Mouse (Mus musculus) intestine, postnatal 0 days (tissue): Measurements from ENCODE around the gene Abcb10. TPM values are rescaled to one million over a fixed set of nuclear protein-coding genes. Genes with fewer than 3 reads are reported as not detected.
A peak's percentile ranks its signal among the peaks of the same experiment; 100 is the strongest.
"Not testable (repeated sequence)": the region's sequence is repeated elsewhere in the genome, so short reads cannot be mapped to it uniquely, and the experiment has no call there.

Source experiments
- ATAC-seq: fragments of 200-750 bp; cut with Nextera tagmentation; 2 replicates; pipeline ENCODE4 v1.8.0; 2017; ENCODE audit warnings: mild to moderate bottlenecking, moderate TSS enrichment, moderate library complexity
- H3K27ac ChIP-seq: fragments of 300-500 bp; sonication (generic); 2 replicates; pipeline ENCODE4 v1.5.1; 2014; ENCODE audit warnings: mild to moderate bottlenecking, low read depth, low read length, moderate library complexity
- H3K27me3 ChIP-seq: fragments of 300-500 bp; sonication (generic); replicated peaks from 2 replicates; pipeline ENCODE4 v1.6.1; 2014; ENCODE audit warnings: low read length, mixed read lengths; ENCODE audit not compliant: control insufficient read depth, insufficient read depth
- H3K36me3 ChIP-seq: fragments of 300-500 bp; sonication (generic); 2 replicates; pipeline ENCODE4 v1.6.1; 2014; ENCODE audit warnings: mild to moderate bottlenecking, moderate library complexity; ENCODE audit not compliant: control insufficient read depth, insufficient read depth
- H3K4me1 ChIP-seq: fragments of 300-500 bp; sonication (generic); replicated peaks from 2 replicates; pipeline ENCODE4 v1.6.1; 2014; ENCODE audit warnings: antibody characterized with exemption, low read length, mixed read lengths; ENCODE audit not compliant: control insufficient read depth, insufficient read depth
- H3K4me2 ChIP-seq: fragments of 300-500 bp; sonication (generic); replicated peaks from 2 replicates; pipeline ENCODE4 v1.6.1; 2014; ENCODE audit warnings: low read depth, mild to moderate bottlenecking, moderate library complexity
- H3K4me3 ChIP-seq: fragments of 300-500 bp; sonication (generic); 2 replicates; pipeline ENCODE4 v1.5.1; 2014; ENCODE audit warnings: low read depth, low read length
- H3K9ac ChIP-seq: fragments of 300-500 bp; sonication (generic); 2 replicates; pipeline ENCODE4 v1.6.1; 2014; ENCODE audit warnings: mild to moderate bottlenecking, low read depth, low read length
- H3K9me3 ChIP-seq: fragments of 300-500 bp; sonication (generic); 2 replicates; pipeline ENCODE4 v1.6.1; 2016; ENCODE audit warnings: mixed run types; ENCODE audit not compliant: control insufficient read depth
- CTCF ChIP-seq: sonication (generic); IDR thresholded peaks from 2 replicates; pipeline ENCODE4 v1.5.1; 2016; ENCODE audit warnings: low read depth, mild to moderate bottlenecking, control low read depth, antibody characterized with exemption, moderate library complexity
- WGBS: fragments of 180-500 bp; shearing (Covaris S2); extraction: QIAGEN DNeasy Blood & Tissue Kit; methylation state at CpG from one replicate; pipeline ENCODE4 v1.1.7; 2014; 5-methylcytosine and 5-hydroxymethylcytosine counted together
- polyA plus RNA-seq: library from polyadenylated mRNA; unstranded; fragments of >200 nt; fragmentation: Nextera tagmentation; extraction: Ambion mirVana; gene quantifications from 2 replicates; pipeline ENCODE4 v1.2.1, GENCODE M21; 2015

Abcb10 gene
- polyA plus RNA-seq, 1 experiment from 2014 or later, result 10.7 TPM

DNA sequence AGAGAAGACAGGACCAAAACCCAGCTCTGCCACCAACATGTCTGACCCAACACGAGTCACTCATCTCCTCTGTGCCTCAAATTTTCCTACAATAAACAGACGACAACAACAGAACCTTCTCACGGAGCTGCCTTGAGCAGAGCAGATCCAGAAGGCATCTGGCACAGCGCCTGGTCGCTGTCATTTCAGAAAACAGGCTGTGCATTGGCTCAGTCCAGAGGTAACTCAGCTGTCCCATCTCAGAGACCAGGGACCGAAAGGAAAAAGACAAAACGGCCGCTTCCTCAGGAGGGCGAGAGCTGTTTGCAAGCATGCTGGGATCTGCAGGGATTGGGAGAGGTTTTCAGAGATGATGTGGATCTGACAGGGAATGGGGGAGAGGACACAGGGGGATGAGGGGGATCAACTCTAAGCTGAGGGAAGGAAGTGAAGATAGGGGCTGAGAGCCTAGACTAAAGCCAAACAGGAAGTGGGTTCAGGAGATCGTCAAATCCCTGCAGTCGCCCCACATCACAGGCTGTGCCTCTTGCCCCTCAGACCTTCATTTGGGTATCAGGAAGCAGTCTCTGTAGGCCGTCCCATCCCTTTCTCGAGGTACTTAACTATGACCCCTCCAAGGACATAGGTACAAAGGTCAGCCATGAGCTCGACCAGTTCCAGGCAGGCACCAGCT is 4.6 kb downstream of the Abcb10 start:
- H3K4me2 ChIP-seq, result 0 out of 2 replicates have a peak overlapping the region, but pooled peaks have one; percentile 13
- WGBS, result 45% methylated on average over 14 of the region's 14 CpGs
- H3K4me1 ChIP-seq, result peaks cover 8% of the 10 kb centered on the region
- ATAC-seq, result no peak
- no peaks in the 10 kb centered on the region for H3K36me3 ChIP-seq
- no peak overlapping the region for H3K4me3 ChIP-seq
- H3K27me3 ChIP-seq, result no peaks in the 10 kb centered on the region
- 0 out of 2 replicates have a peak overlapping the region, but pooled peaks have one; percentile 11 for H3K9ac ChIP-seq
- TF ChIP-seq CTCF, result no peak
- H3K9me3 ChIP-seq, result no peaks in the 10 kb centered on the region
- peak overlapping the region; percentile 11 for H3K27ac ChIP-seq

DNA sequence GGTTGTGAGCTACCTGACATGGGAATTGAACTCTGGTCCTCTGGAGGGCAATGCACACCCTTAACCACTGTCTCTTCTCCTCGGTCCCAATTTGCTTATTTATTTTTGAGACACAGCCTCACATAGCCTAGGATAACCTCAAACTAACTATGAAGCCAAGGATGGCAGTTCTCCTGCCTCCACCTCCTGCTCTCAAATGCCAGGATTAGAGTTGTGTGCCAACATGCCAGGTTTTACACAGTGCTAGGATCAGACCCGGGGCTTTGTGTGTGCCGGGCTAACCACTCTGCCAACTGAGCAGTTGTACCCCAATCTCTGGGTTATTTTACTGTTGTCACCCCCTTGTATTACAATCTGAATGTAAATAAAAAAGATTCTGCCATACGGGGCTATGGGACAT is 5.4 kb downstream of the Abcb10 start:
- Histone ChIP-seq H3K36me3 (no peaks in the 10 kb centered on the region), H3K4me1 (peaks cover 8% of the 10 kb centered on the region), H3K27ac (no peak overlapping the region), H3K27me3 (no peaks in the 10 kb centered on the region), H3K4me2 (no peak overlapping the region), H3K9ac (no peak overlapping the region), H3K4me3 (no peak overlapping the region), H3K9me3 (no peaks in the 10 kb centered on the region)
- 82% methylated on average over 4 of the region's 4 CpGs for WGBS
- no peak for TF ChIP-seq CTCF
- no peak for ATAC-seq

DNA sequence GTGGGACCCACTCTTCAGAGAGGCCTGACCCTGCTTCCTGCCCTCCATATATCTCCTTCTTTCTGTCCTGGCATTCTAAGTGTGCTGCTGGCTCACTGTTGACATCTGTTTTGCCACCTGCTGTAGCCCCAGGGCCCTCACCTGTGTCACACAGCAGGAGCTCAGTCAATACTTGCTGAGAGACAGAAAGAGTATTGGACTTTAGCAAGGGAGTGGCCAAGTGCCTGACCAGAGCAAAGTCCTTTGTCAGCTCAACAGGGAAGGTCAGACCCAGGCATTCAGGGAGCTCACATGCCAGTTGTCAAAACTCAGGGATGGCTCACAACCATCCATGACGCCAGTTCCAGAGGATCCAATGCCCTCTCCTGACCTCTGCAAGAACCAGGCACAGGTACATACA is 9.4 kb downstream of the Abcb10 start:
- 29% methylated on average over 1 of the region's 1 CpGs for WGBS
- no peaks in the 10 kb centered on the region for H3K27me3 ChIP-seq
- peaks cover 12% of the 10 kb centered on the region for H3K36me3 ChIP-seq
- H3K9ac ChIP-seq, result no peak overlapping the region
- no peak for TF ChIP-seq CTCF
- H3K4me3 ChIP-seq, result no peak overlapping the region
- H3K4me1 ChIP-seq, result no peaks in the 10 kb centered on the region; the same call in 1 of the 2 replicates
- no peak overlapping the region for H3K4me2 ChIP-seq
- H3K9me3 ChIP-seq, result no peaks in the 10 kb centered on the region
- peak; percentile 88 for ATAC-seq
- peak overlapping the region; percentile 77 for H3K27ac ChIP-seq

DNA sequence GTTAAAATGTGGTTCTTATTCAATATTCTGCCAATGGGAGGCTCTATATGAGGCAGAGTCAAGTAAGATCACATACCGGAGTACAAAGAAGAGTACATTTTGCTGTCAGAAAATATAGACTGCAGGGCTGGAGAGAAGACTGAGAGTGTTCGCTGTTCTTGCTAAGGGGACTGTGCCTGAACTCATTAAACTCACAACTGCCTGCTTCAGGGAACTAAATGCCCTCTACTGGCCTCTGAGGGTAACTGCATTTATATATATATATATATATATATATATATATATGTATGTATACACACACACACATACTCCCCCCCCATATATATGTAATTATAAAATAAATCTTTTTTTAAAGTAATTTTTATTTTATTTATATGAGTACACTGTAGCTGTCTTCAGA is 16.0 kb downstream of the Abcb10 start:
- Histone ChIP-seq H3K4me3 (no peak overlapping the region), H3K9ac (no peak overlapping the region), H3K27me3 (no peaks in the 10 kb centered on the region), H3K9me3 (no peaks in the 10 kb centered on the region), H3K36me3 (peaks cover 45% of the 10 kb centered on the region), H3K27ac (no peak overlapping the region), H3K4me1 (no peaks in the 10 kb centered on the region), H3K4me2 (no peak overlapping the region)
- TF ChIP-seq CTCF, result peak; percentile 58
- WGBS, result 66% methylated on average over 2 of the region's 2 CpGs
- ATAC-seq, result no peak

DNA sequence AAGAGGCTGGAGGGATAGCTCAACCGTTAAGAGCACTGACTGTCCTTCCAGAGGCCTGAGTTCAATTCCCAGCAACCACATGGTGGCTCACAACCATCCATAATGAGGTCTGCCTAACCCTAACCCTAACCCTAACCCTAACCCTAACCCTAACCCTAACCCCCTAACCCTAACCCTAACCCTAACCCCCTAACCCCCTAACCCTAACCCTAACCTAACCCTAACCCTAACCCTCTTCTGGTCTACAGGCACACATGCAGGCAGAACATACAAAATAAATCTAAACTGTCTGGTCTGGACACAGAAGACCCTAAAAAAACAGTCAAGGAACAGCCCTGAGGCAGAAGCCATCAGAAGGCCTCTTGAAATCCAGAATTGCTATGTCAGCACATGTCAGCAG is 21.6 kb downstream of the Abcb10 start:
- Histone ChIP-seq H3K36me3 (peaks cover 62% of the 10 kb centered on the region), H3K27me3 (no peaks in the 10 kb centered on the region), H3K27ac (no peak overlapping the region), H3K9me3 (no peaks in the 10 kb centered on the region), H3K4me2 (no peak overlapping the region), H3K4me3 (no peak overlapping the region), H3K9ac (no peak overlapping the region), H3K4me1 (no peaks in the 10 kb centered on the region)
- no peak for ATAC-seq
- 56% methylated on average over 1 of the region's 1 CpGs for WGBS
- TF ChIP-seq CTCF, result no peak

DNA sequence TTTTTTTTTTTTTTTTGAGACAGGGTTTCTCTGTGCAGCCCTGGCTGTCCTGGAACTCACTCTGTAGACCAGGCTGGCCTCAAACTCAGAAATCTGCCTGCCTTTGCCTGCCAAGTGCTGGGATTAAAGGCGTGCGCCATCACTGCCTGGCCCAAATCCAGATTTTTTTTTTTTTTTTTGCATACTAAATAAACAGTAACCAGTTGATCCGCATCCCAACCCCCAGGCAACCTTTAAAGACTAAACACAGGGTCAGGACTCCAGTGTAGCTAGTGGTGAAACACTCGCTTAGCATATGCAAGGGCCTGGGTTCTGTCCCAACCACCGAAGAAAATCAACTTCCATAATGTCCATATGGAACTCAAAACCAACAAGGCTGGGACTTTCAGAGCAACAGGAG is 22.4 kb downstream of the Abcb10 start:
- not testable (repeated sequence) for H3K27me3 ChIP-seq, ATAC-seq, H3K27ac ChIP-seq, H3K9ac ChIP-seq, H3K9me3 ChIP-seq, H3K4me2 ChIP-seq, H3K4me3 ChIP-seq, H3K4me1 ChIP-seq
- WGBS, result 77% methylated on average over 5 of the region's 5 CpGs
- H3K36me3 ChIP-seq, result peaks cover 64% of the 10 kb centered on the region

DNA sequence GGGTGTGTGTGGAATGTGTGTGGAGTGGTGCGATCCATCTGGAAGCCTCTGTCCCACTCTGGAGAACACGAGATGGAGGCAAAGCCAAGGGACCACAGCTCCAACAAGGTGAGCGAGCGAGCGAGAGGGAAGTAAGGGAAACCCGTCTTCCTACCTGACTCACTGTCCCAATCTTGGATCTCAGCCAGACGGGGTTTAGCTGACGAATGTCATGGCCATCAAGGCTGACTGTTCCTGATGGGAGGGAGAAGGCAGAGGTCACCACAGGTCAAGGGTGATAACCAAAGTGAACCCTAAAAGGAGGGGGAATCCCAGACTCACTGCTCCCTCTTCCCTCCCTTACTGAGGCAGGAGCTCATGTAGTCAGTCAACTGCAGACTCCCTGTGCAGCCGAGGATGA is 22.9 kb downstream of the Abcb10 start:
- H3K27me3 ChIP-seq, result no peaks in the 10 kb centered on the region
- TF ChIP-seq CTCF, result no peak
- WGBS, result 87% methylated on average over 9 of the region's 9 CpGs
- peaks cover 65% of the 10 kb centered on the region for H3K36me3 ChIP-seq
- H3K4me3 ChIP-seq, result no peak overlapping the region
- H3K9ac ChIP-seq, result no peak overlapping the region
- no peak for ATAC-seq
- H3K4me2 ChIP-seq, result no peak overlapping the region
- H3K4me1 ChIP-seq, result no peaks in the 10 kb centered on the region
- H3K27ac ChIP-seq, result no peak overlapping the region
- H3K9me3 ChIP-seq, result no peaks in the 10 kb centered on the region
